Mouse (Mus musculus): ENCODE measurements around the gene Wdr24.

DNA sequence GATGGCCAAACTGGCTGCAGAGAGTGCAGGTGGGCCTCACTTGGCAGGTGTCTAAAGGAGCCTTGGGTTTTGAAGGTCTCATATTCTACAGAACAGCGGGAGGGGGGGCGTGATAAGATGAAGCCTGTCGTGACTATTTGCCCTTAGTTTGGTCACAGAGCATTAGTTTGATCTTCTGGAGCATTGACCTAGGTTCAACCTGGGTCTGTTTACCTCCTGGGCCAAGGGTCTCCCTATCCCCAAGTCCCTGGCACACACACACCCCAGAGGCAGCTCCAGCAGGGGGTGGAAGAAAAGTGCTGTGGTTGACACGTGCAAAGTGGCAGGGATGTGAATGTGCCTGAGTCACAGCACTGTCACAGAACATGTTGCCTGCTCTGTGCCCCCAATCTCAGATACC lies 12.5 kb upstream of the Wdr24 start:
- TF ChIP-seq MYOG (IDR thresholded peaks at IDR 0.05; ENCODE audit: control insufficient read depth in 1 of 3, insufficient read depth in 1 of 3, insufficient read length in 2 of 3, low read depth in 2 of 3) (no peak), POLR2A (IDR thresholded peaks at IDR 0.05; ENCODE audit: insufficient read length, low read depth) (no peak), TCF12 (IDR thresholded peaks at IDR 0.05; ENCODE audit: insufficient read depth, poor library complexity, severe bottlenecking) (no peak), CEBPB (IDR thresholded peaks at IDR 0.05; ENCODE audit: insufficient read depth, poor library complexity, severe bottlenecking) (no peak), USF1 (IDR thresholded peaks at IDR 0.05; ENCODE audit: low read depth) (no peak), SRF (IDR thresholded peaks at IDR 0.05; ENCODE audit: control insufficient read depth, insufficient read length, low read depth) (no peak), MAX (IDR thresholded peaks at IDR 0.05; ENCODE audit: low read depth) (no peak), MYOD1 (IDR thresholded peaks at IDR 0.05; ENCODE audit: control insufficient read depth in 1 of 3, insufficient read length in 2 of 3, low read depth in 2 of 3) (no peak), POLR2AphosphoS2 (IDR thresholded peaks at IDR 0.05; ENCODE audit: insufficient read length, low read depth) (no peak), E2F4 (IDR thresholded peaks at IDR 0.05; ENCODE audit: insufficient read depth) (no peak), TCF3 (IDR thresholded peaks at IDR 0.05; ENCODE audit: insufficient read length, low read depth) (no peak)
